Mouse (Mus musculus): ENCODE measurements around the gene Emid1. TPM values are rescaled to one million over a fixed set of nuclear protein-coding genes. Genes with fewer than 3 reads are reported as not detected.

Gene Emid1
- total and polyA plus RNA-seq, 3 experiments = not detected

GRCm38 (mm10) chr11:5145600-5145999 is 6.5 kb downstream of the Emid1 start:
- no peak overlapping the region for H3K9ac ChIP-seq (ENCODE audit: insufficient read depth, low read depth)
- peaks cover 12 to 30% of the 10 kb centered on the region in 2 experiments for H3K4me1 ChIP-seq (ENCODE audit: control insufficient read depth in 1 of 2, insufficient read depth in 2 of 2)
- dilution Hi-C loops (cut with MboI; ENCODE audit: extremely low pct_ligation_motif_present, extremely low pct_unique_long_range_greater_than_20kb, low sequenced_read_pairs) (no loop called here), in situ Hi-C loops (cut with MboI; ENCODE audit: low pct_ligation_motif_present, low pct_unique_long_range_greater_than_20kb, low sequenced_read_pairs) (no loop called here)
- TF ChIP-seq MAX (IDR thresholded peaks at IDR 0.05; ENCODE audit: low read length) (no peak), NELFE (IDR thresholded peaks at IDR 0.05; ENCODE audit: low read depth, low read length) (no peak), POLR2A (IDR thresholded peaks at IDR 0.05; ENCODE audit: low read depth, low read length) (no peak), SIN3A (IDR thresholded peaks at IDR 0.05; ENCODE audit: low read length) (no peak), MEF2A (IDR thresholded peaks at IDR 0.05; ENCODE audit: borderline replicate concordance, low read depth, low read length) (no peak), ZC3H11A (IDR thresholded peaks at IDR 0.05; ENCODE audit: low read depth, low read length) (no peak), IRF4 (IDR thresholded peaks at IDR 0.05; ENCODE audit: low read depth, low read length) (no peak), POLR2AphosphoS2 (IDR thresholded peaks at IDR 0.05; ENCODE audit: low read depth, low read length) (no peak), E2F4 (IDR thresholded peaks at IDR 0.05; ENCODE audit: insufficient replicate concordance, low read depth, low read length) (no peak), ELF1 (IDR thresholded peaks at IDR 0.05; ENCODE audit: low read depth, low read length) (no peak), CHD1 (IDR thresholded peaks at IDR 0.05; ENCODE audit: low read depth, low read length) (no peak), ZNF384 (IDR thresholded peaks at IDR 0.05; ENCODE audit: low read depth, low read length) (no peak), USF2 (conservative IDR thresholded peaks at IDR 0.05; ENCODE audit: low read depth, low read length) (no peak), SMC3 (IDR thresholded peaks at IDR 0.05; ENCODE audit: low read depth, low read length) (no peak)
- H3K9me3 ChIP-seq (replicated peaks; ENCODE audit: low read length) = no peaks in the 10 kb centered on the region
- no peak overlapping the region for H3K4me2 ChIP-seq (ENCODE audit: insufficient read depth, low read depth, poor library complexity, severe bottlenecking)
- DNase-seq (ENCODE audit: extremely low read depth) = no peak
- no peaks in the 10 kb centered on the region for H3K79me2 ChIP-seq (replicated peaks; ENCODE audit: control insufficient read depth, extremely low read depth, insufficient read depth, poor library complexity, severe bottlenecking)
- H3K27me3 ChIP-seq (replicated peaks) = peaks cover 21% of the 10 kb centered on the region
- no peaks in the 10 kb centered on the region for H3K36me3 ChIP-seq (replicated peaks in 1 of 2; ENCODE audit: control insufficient read depth in 1 of 2, insufficient read depth in 1 of 2, low read length in 1 of 2)
- no peak overlapping the region for H3K27ac ChIP-seq (ENCODE audit: insufficient read depth, low read depth)
- no peak overlapping the region for H3K4me3 ChIP-seq (replicated peaks in 1 of 3; ENCODE audit: low read depth in 2 of 3, low read length in 2 of 3, poor library complexity in 1 of 3)

- Histone ChIP-seq H3K27me3 (replicated peaks) (peaks cover 33% of the 10 kb centered on the region), H3K9me3 (replicated peaks; ENCODE audit: low read length) (no peaks in the 10 kb centered on the region), H3K4me1 (ENCODE audit: control insufficient read depth in 1 of 2, insufficient read depth in 2 of 2) (peaks cover 0 to 9% of the 10 kb centered on the region in 2 experiments; a peak in 2 of 4 replicates), H3K4me2 (ENCODE audit: insufficient read depth, low read depth, poor library complexity, severe bottlenecking) (no peak overlapping the region), H3K36me3 (replicated peaks in 1 of 2; ENCODE audit: control insufficient read depth in 1 of 2, insufficient read depth in 1 of 2, low read length in 1 of 2) (no peaks in the 10 kb centered on the region), H3K4me3 (replicated peaks in 1 of 3; ENCODE audit: low read depth in 2 of 3, low read length in 2 of 3, poor library complexity in 1 of 3) (no peak overlapping the region), H3K79me2 (replicated peaks; ENCODE audit: control insufficient read depth, extremely low read depth, insufficient read depth, poor library complexity, severe bottlenecking) (no peaks in the 10 kb centered on the region), H3K27ac (ENCODE audit: insufficient read depth, low read depth) (no peak overlapping the region), H3K9ac (ENCODE audit: insufficient read depth, low read depth) (no peak overlapping the region)
- TF ChIP-seq ELF1 (IDR thresholded peaks at IDR 0.05; ENCODE audit: low read depth, low read length) = no peak
- TF ChIP-seq TBP (conservative IDR thresholded peaks at IDR 0.05; ENCODE audit: low read depth, low read length) = no peak
- in situ Hi-C loops (cut with MboI; ENCODE audit: low pct_ligation_motif_present, low pct_unique_long_range_greater_than_20kb, low sequenced_read_pairs) = no loop called here
- dilution Hi-C loops (cut with MboI; ENCODE audit: extremely low pct_ligation_motif_present, extremely low pct_unique_long_range_greater_than_20kb, low sequenced_read_pairs) = no loop called here
- no peak for DNase-seq (ENCODE audit: extremely low read depth)
Observed at GRCm38 (mm10) chr11:5141965-5142364, 10.1 kb downstream of the Emid1 start.

GRCm38 (mm10) chr11:5141252-5141651 is 10.8 kb downstream of the Emid1 start:
- in situ Hi-C loops (cut with MboI; ENCODE audit: low pct_ligation_motif_present, low pct_unique_long_range_greater_than_20kb, low sequenced_read_pairs) = no loop called here
- Histone ChIP-seq H3K27me3 (replicated peaks) (peaks cover 33% of the 10 kb centered on the region), H3K9me3 (replicated peaks; ENCODE audit: low read length) (no peaks in the 10 kb centered on the region), H3K9ac (ENCODE audit: insufficient read depth, low read depth) (no peak overlapping the region), H3K4me3 (replicated peaks in 1 of 3; ENCODE audit: low read depth in 2 of 3, low read length in 2 of 3, poor library complexity in 1 of 3) (no peak overlapping the region), H3K79me2 (replicated peaks; ENCODE audit: control insufficient read depth, extremely low read depth, insufficient read depth, poor library complexity, severe bottlenecking) (no peaks in the 10 kb centered on the region), H3K36me3 (replicated peaks in 1 of 2; ENCODE audit: control insufficient read depth in 1 of 2, insufficient read depth in 1 of 2, low read length in 1 of 2) (no peaks in the 10 kb centered on the region), H3K27ac (ENCODE audit: insufficient read depth, low read depth) (no peak overlapping the region), H3K4me1 (ENCODE audit: control insufficient read depth in 1 of 2, insufficient read depth in 2 of 2) (peaks cover 0 to 9% of the 10 kb centered on the region in 2 experiments; a peak in 2 of 4 replicates), H3K4me2 (ENCODE audit: insufficient read depth, low read depth, poor library complexity, severe bottlenecking) (no peak overlapping the region)
- dilution Hi-C loops (cut with MboI; ENCODE audit: extremely low pct_ligation_motif_present, extremely low pct_unique_long_range_greater_than_20kb, low sequenced_read_pairs) = no loop called here
- DNase-seq (ENCODE audit: extremely low read depth) = no peak
- TF ChIP-seq TBP (conservative IDR thresholded peaks at IDR 0.05; ENCODE audit: low read depth, low read length) = no peak
- no peak for TF ChIP-seq CHD2 (IDR thresholded peaks at IDR 0.05; ENCODE audit: low read length)
- TF ChIP-seq JUN (IDR thresholded peaks at IDR 0.05; ENCODE audit: insufficient read depth, low read depth, low read length) = no peak
- no peak for TF ChIP-seq MYC (IDR thresholded peaks at IDR 0.05; ENCODE audit: low read depth, low read length)
- TF ChIP-seq CTCF (conservative IDR thresholded peaks at IDR 0.05 in 1 of 2, IDR thresholded peaks at IDR 0.05 in 1 of 2; ENCODE audit: low read depth in 2 of 2, low read length in 2 of 2) = no peak
